Mouse (Mus musculus): ENCODE measurements around the gene Clec4e. TPM values are rescaled to one million over a fixed set of nuclear protein-coding genes. Genes with fewer than 3 reads are reported as not detected.
"Not testable (repeated sequence)": the region's sequence is repeated elsewhere in the genome, so short reads cannot be mapped to it uniquely, and the experiment has no call there.

Gene Clec4e
- polyA plus RNA-seq, 1 experiment from 2014 or later = not detected

- no peak within 1 kb of the TSS for H3K9ac ChIP-seq
- no peaks in the 10 kb centered on the region for H3K27me3 ChIP-seq (replicated peaks)
- H3K4me3 ChIP-seq = no peak within 1 kb of the TSS
- no peak within 1 kb of the TSS for H3K4me2 ChIP-seq (replicated peaks)
- WGBS = 77% methylated on average over 4 of the region's 4 CpGs
- H3K36me3 ChIP-seq = no peaks in the 10 kb centered on the region
- no peak for ATAC-seq (ENCODE audit: low FRiP score, low read depth)
- no peaks in the 10 kb centered on the region for H3K9me3 ChIP-seq
- no peaks in the 10 kb centered on the region for H3K4me1 ChIP-seq
- H3K27ac ChIP-seq = no peak within 1 kb of the TSS
Observed at GRCm38 (mm10) chr6:123261555-123262161, 28.0 kb downstream of the Clec4e start, which contains the start of gene Clec4d. Gene Clec4d, plus strand, starts transcription at chr6:123262111.

DNA sequence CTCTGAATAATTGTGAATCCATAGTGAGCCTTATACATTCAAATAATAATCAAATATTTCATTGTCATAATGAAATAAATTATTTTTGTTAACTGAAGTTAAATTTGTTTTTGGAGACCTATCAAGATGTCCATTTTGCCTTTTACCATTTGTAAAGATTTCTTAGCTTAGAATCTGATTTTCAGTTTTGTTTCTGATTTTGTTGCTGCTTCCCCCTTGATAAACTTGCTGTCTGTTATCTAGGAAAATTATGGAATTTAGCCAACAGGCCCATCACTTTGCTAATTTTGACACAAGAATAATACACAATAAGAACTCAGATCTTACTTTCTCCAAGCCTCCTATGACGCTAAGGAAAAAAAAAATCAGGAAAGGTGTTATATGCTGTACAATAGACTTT, 28.8 kb downstream of the Clec4e start:
- no peak overlapping the region for H3K27ac ChIP-seq
- no peak overlapping the region for H3K4me2 ChIP-seq (replicated peaks)
- H3K4me1 ChIP-seq = no peaks in the 10 kb centered on the region
- WGBS = 88% methylated on average over 1 of the region's 1 CpGs
- H3K4me3 ChIP-seq = no peak overlapping the region
- no peaks in the 10 kb centered on the region for H3K27me3 ChIP-seq (replicated peaks)
- H3K9me3 ChIP-seq = no peaks in the 10 kb centered on the region
- H3K36me3 ChIP-seq = no peaks in the 10 kb centered on the region
- H3K9ac ChIP-seq = no peak overlapping the region
- no peak for ATAC-seq (ENCODE audit: low FRiP score, low read depth)

GRCm38 (mm10) chr6:123259889-123260603, 29.6 kb downstream of the Clec4e start:
- Histone ChIP-seq H3K4me3 (no peak overlapping the region), H3K9me3 (no peaks in the 10 kb centered on the region), H3K27ac (no peak overlapping the region), H3K27me3 (replicated peaks) (no peaks in the 10 kb centered on the region), H3K9ac (no peak overlapping the region), H3K4me2 (replicated peaks) (no peak overlapping the region), H3K4me1 (no peaks in the 10 kb centered on the region), H3K36me3 (no peaks in the 10 kb centered on the region)
- no peak for ATAC-seq (ENCODE audit: low FRiP score, low read depth)
- 85% methylated on average over 4 of the region's 4 CpGs for WGBS

- H3K4me2 ChIP-seq (replicated peaks) = no peak overlapping the region
- no peak overlapping the region for H3K27ac ChIP-seq
- H3K9ac ChIP-seq = no peak overlapping the region
- H3K4me3 ChIP-seq = no peak overlapping the region
- no peak for ATAC-seq (ENCODE audit: low FRiP score, low read depth)
- no peaks in the 10 kb centered on the region for H3K4me1 ChIP-seq
- H3K27me3 ChIP-seq (replicated peaks) = no peaks in the 10 kb centered on the region
- H3K36me3 ChIP-seq = no peaks in the 10 kb centered on the region
- no peaks in the 10 kb centered on the region for H3K9me3 ChIP-seq
- WGBS = 69% methylated on average over 3 of the region's 3 CpGs
Observed at GRCm38 (mm10) chr6:123258946-123259345, 30.7 kb downstream of the Clec4e start.

GRCm38 (mm10) chr6:123252735-123253134, 36.9 kb downstream of the Clec4e start:
- H3K4me3 ChIP-seq = no peak overlapping the region
- no peaks in the 10 kb centered on the region for H3K36me3 ChIP-seq
- no peak overlapping the region for H3K9ac ChIP-seq
- H3K4me2 ChIP-seq (replicated peaks) = no peak overlapping the region
- no peaks in the 10 kb centered on the region for H3K9me3 ChIP-seq
- ATAC-seq (ENCODE audit: low FRiP score, low read depth) = no peak
- H3K27ac ChIP-seq = no peak overlapping the region
- H3K4me1 ChIP-seq = no peaks in the 10 kb centered on the region
- no peaks in the 10 kb centered on the region for H3K27me3 ChIP-seq (replicated peaks)

DNA sequence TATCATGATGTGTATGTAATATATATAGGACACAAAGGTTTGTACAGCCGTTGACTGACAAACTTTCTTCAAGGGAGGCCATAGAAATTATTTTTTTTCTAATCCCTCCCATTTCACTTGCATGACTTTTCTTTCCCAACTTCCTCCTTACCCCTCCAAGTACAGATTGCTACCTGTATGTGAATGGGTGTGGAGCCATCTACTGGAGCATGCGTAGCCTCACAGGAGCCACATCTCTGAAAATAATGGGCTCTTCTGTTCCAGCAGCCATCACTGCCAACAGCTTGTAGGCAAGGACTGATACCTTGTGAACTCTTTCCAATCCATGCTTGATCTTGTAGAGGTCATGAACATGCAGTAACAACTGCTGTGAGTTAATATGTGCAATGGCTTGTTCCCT, 40.8 kb downstream of the Clec4e start:
- ATAC-seq (ENCODE audit: low FRiP score, low read depth); H3K36me3 ChIP-seq; H3K4me2 ChIP-seq (replicated peaks); H3K9me3 ChIP-seq; H3K9ac ChIP-seq; H3K4me1 ChIP-seq; H3K4me3 ChIP-seq; H3K27ac ChIP-seq; H3K27me3 ChIP-seq (replicated peaks): not testable (repeated sequence)
- 78% methylated on average over 2 of the region's 2 CpGs for WGBS

DNA sequence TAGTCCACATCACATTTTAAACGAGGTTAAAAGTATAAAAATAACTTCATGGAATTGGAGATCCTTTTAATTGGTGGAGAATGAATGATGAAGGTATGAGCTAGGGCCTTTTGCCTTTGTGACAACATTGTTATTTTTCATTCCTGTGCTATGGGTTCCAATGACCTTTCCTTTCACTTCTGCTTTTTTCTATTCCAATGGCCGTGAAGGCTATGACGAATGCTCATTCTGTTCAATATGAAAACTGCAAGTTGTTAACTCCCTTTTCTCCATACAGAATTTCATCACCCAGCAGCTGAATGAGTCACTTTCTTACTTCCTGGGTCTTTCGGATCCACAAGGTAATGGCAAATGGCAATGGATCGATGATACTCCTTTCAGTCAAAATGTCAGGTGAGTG, 45.5 kb downstream of the Clec4e start:
- H3K9ac ChIP-seq = no peak overlapping the region
- no peaks in the 10 kb centered on the region for H3K27me3 ChIP-seq (replicated peaks)
- H3K27ac ChIP-seq = no peak overlapping the region
- no peaks in the 10 kb centered on the region for H3K9me3 ChIP-seq
- H3K4me3 ChIP-seq = no peak overlapping the region
- no peak overlapping the region for H3K4me2 ChIP-seq (replicated peaks)
- H3K4me1 ChIP-seq = no peaks in the 10 kb centered on the region
- 87% methylated on average over 5 of the region's 5 CpGs for WGBS
- no peaks in the 10 kb centered on the region for H3K36me3 ChIP-seq
- ATAC-seq (ENCODE audit: low FRiP score, low read depth) = no peak

GRCm38 (mm10) chr6:123237582-123237981, 52.1 kb downstream of the Clec4e start:
- H3K9ac ChIP-seq = no peak overlapping the region
- ATAC-seq (ENCODE audit: low FRiP score, low read depth) = no peak
- H3K36me3 ChIP-seq = no peaks in the 10 kb centered on the region
- no peak overlapping the region for H3K4me2 ChIP-seq (replicated peaks)
- 0 out of 2 replicates have a peak, but pooled peaks cover 2% of the 10 kb centered on the region for H3K9me3 ChIP-seq
- no peaks in the 10 kb centered on the region for H3K4me1 ChIP-seq
- no peak overlapping the region for H3K4me3 ChIP-seq
- H3K27ac ChIP-seq = no peak overlapping the region
- no peaks in the 10 kb centered on the region for H3K27me3 ChIP-seq (replicated peaks)

Other genes starting within 250 kb of the Clec4e start
- not detected in 2 replicates for gene Clec4b1, start 239.9 kb downstream of the Clec4e start, polyA plus RNA-seq (2016; fragmentation: Nextera tagmentation; extraction: Ambion mirVana)
- 0.79 and 1.2 TPM in 2 replicates for gene Clec4a2, start 183.4 kb downstream of the Clec4e start, polyA plus RNA-seq (2016; fragmentation: Nextera tagmentation; extraction: Ambion mirVana)
- not detected in 2 replicates for gene Clec4b2, start 117.0 kb downstream of the Clec4e start, polyA plus RNA-seq (2016; fragmentation: Nextera tagmentation; extraction: Ambion mirVana)
- gene Clec4n, start 60.0 kb downstream of the Clec4e start, polyA plus RNA-seq (2016; fragmentation: Nextera tagmentation; extraction: Ambion mirVana) = 0.28 and 0.66 TPM in 2 replicates
- not detected in 2 replicates for gene Clec4d, start 27.8 kb downstream of the Clec4e start, polyA plus RNA-seq (2016; fragmentation: Nextera tagmentation; extraction: Ambion mirVana)
- gene Vmn2r19, start 18.5 kb upstream of the Clec4e start, polyA plus RNA-seq (2016; fragmentation: Nextera tagmentation; extraction: Ambion mirVana) = not detected in 2 replicates
- gene Vmn2r20, start 128.2 kb upstream of the Clec4e start, polyA plus RNA-seq (2016; fragmentation: Nextera tagmentation; extraction: Ambion mirVana) = not detected in 2 replicates
- not detected in 2 replicates for gene Vmn2r21, start 243.5 kb upstream of the Clec4e start, polyA plus RNA-seq (2016; fragmentation: Nextera tagmentation; extraction: Ambion mirVana)